Mouse (Mus musculus): Measurements from ENCODE around the gene Ooep. TPM values are rescaled to one million over a fixed set of nuclear protein-coding genes. Genes with fewer than 3 reads are reported as not detected.
A peak's percentile ranks its signal among the peaks of the same experiment; 100 is the strongest.
"Not testable (repeated sequence)": the region's sequence is repeated elsewhere in the genome, so short reads cannot be mapped to it uniquely, and the experiment has no call there.

Ooep gene
- polyA plus RNA-seq, 1 experiment from 2014 or later = 4.9 TPM

DNA sequence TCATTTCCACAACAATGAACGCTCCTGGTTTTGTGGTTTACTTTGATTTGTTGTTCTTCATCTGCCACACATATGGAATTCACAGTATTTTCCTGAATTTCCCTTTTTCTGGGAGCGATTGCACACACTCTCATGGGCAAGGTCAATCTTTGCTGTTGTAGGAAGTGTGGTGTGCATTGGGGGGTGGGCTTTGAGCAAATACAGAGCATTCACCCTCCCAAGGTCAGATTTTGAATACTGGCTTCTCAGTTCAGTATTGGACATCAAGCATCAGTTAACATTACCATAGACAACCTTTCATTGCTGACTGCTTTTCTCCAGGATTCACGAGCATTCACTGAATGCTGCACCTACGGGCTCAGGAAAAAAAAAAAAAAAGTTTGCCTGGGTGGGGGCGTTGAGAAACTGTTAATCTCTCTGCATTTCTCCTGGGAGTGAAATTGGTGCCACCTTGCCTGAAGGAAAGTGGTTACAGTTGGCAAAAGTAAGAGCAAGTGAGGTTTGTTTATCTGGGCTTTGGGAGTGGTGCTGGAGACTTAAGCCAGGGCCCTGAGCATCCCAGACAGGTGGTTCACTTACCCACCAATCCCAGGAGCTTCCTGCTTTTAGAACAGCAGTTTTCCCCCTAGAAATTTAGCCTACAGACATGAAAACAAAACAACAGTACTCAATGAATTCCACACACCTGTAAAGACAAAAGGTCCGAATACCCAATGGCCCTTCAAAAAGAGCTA, 18.6 kb downstream of the Ooep start:
- WGBS = 88% methylated on average over 6 of the region's 6 CpGs
- Histone ChIP-seq H3K27me3 (ENCODE audit: control insufficient read depth, insufficient read depth, low read length) (no peaks in the 10 kb centered on the region), H3K4me2 (ENCODE audit: low read depth, low read length) (no peak overlapping the region), H3K9ac (replicated peaks; ENCODE audit: low read depth, low read length) (no peak overlapping the region), H3K36me3 (ENCODE audit: control insufficient read depth, insufficient read depth, low read length) (no peaks in the 10 kb centered on the region), H3K4me1 (ENCODE audit: control insufficient read depth, insufficient read depth, low read length) (no peaks in the 10 kb centered on the region), H3K9me3 (ENCODE audit: control insufficient read depth, low read length) (no peaks in the 10 kb centered on the region), H3K27ac (ENCODE audit: low read depth, low read length) (no peak overlapping the region), H3K4me3 (ENCODE audit: low read depth, low read length) (no peak overlapping the region)
- ATAC-seq (ENCODE audit: low read depth) = no peak

DNA sequence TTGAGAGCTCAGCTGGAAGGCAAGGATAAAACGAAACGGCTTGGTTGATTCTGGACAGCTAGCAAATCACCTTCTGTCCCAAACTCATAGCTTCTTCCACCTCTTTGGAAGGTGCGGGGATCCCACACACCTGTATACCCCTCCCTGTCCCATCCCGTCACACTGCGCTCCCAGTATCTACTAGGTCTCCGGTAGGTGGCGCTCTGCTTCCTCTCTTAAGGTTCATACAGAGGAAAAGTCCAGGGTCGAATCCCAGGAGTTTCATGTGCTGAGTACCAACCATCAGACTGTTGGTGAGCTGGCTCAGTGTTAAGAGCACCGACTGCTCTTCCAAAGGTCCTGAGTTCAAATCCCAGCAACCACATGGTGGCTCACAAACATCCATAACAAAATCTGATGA, 20.5 kb downstream of the Ooep start:
- Histone ChIP-seq H3K36me3 (ENCODE audit: control insufficient read depth, insufficient read depth, low read length) (no peaks in the 10 kb centered on the region), H3K4me1 (ENCODE audit: control insufficient read depth, insufficient read depth, low read length) (no peaks in the 10 kb centered on the region), H3K4me2 (ENCODE audit: low read depth, low read length) (no peak overlapping the region), H3K9me3 (ENCODE audit: control insufficient read depth, low read length) (no peaks in the 10 kb centered on the region), H3K27me3 (ENCODE audit: control insufficient read depth, insufficient read depth, low read length) (no peaks in the 10 kb centered on the region), H3K4me3 (ENCODE audit: low read depth, low read length) (no peak overlapping the region), H3K9ac (replicated peaks; ENCODE audit: low read depth, low read length) (no peak overlapping the region), H3K27ac (ENCODE audit: low read depth, low read length) (no peak overlapping the region)
- WGBS = 18% methylated on average over 9 of the region's 9 CpGs
- ATAC-seq (ENCODE audit: low read depth) = peak; percentile 56

DNA sequence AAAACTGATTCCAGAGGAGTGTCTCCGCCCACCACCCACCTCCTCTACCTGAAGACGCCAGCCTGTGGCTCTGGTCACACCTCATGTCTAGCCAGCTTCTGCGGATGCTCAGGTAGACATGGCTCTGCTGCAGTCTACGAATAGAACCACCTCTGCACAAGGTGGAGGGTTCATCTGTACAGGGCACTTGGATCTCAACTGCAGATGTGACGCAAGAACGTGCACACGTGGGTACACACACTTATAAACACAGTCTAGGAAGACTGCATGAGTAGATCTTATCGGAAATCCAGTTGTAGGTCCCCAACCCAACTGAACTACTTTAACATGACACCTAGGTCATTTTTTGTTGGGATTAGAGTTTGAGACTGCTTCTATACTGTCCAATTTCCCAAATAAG, 22.9 kb downstream of the Ooep start, which contains the start of gene Gsta2:
Gene Gsta2, minus strand, starts transcription at position 178 of the 400 bp plus-strand sequence.
- H3K9me3 ChIP-seq (ENCODE audit: control insufficient read depth, low read length) = no peaks in the 10 kb centered on the region
- no peaks in the 10 kb centered on the region for H3K4me1 ChIP-seq (ENCODE audit: control insufficient read depth, insufficient read depth, low read length)
- no peak within 1 kb of the TSS for H3K27ac ChIP-seq (ENCODE audit: low read depth, low read length)
- WGBS = 94% methylated on average over 8 of the region's 8 CpGs
- no peak within 1 kb of the TSS for H3K4me2 ChIP-seq (ENCODE audit: low read depth, low read length)
- ATAC-seq (ENCODE audit: low read depth) = no peak
- no peaks in the 10 kb centered on the region for H3K27me3 ChIP-seq (ENCODE audit: control insufficient read depth, insufficient read depth, low read length)
- no peak within 1 kb of the TSS for H3K4me3 ChIP-seq (ENCODE audit: low read depth, low read length)
- H3K36me3 ChIP-seq (ENCODE audit: control insufficient read depth, insufficient read depth, low read length) = no peaks in the 10 kb centered on the region
- H3K9ac ChIP-seq (replicated peaks; ENCODE audit: low read depth, low read length) = no peak within 1 kb of the TSS

DNA sequence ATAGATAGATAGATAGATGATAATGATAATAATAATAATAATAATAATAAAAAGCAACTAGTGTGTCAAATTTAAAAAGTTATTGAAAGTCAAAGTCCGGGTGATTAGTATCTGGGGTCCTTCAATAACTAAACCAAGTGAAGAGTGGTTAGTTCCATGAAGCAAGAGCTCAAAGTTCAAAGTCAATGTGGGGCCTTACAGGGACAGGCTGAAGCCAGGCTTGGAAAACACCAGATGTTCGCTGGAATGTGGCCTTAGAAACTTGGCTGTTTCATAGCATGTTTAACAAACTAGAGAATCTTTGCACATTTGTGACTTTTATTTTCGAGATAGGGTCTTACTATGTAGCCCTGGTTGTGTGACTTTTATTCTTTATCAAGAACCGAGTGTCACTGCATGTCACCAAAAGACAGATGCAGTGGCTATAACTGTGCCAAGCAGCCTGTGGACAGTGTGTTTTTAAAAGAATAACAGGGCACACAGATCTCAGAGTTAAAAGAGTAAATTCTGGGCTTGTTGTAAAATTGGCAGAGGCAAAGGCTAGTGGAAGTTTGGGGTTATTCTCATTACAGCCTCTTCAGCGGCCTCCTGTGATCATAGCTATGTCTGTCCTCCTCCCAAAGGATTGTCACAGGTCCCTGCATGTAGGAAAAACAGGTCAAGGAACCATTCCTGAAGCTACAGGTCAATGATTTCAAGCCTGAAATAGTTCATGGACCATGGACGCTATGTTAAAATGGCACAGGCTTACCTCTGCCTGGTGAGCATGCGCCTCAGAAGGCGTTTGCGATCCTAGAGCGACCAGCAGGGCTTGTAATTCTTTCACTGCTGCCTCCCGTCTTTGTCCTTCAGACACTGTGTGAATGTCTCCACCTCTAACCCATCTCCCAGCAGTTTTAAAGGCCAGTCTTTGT, 23.6 kb downstream of the Ooep start:
- Histone ChIP-seq H3K9ac (replicated peaks; ENCODE audit: low read depth, low read length) (no peak overlapping the region), H3K9me3 (ENCODE audit: control insufficient read depth, low read length) (no peaks in the 10 kb centered on the region), H3K27me3 (ENCODE audit: control insufficient read depth, insufficient read depth, low read length) (no peaks in the 10 kb centered on the region), H3K4me2 (ENCODE audit: low read depth, low read length) (no peak overlapping the region), H3K4me3 (ENCODE audit: low read depth, low read length) (no peak overlapping the region), H3K4me1 (ENCODE audit: control insufficient read depth, insufficient read depth, low read length) (no peaks in the 10 kb centered on the region), H3K36me3 (ENCODE audit: control insufficient read depth, insufficient read depth, low read length) (no peaks in the 10 kb centered on the region), H3K27ac (ENCODE audit: low read depth, low read length) (no peak overlapping the region)
- 76% methylated on average over 11 of the region's 11 CpGs for WGBS
- no peak for ATAC-seq (ENCODE audit: low read depth)

DNA sequence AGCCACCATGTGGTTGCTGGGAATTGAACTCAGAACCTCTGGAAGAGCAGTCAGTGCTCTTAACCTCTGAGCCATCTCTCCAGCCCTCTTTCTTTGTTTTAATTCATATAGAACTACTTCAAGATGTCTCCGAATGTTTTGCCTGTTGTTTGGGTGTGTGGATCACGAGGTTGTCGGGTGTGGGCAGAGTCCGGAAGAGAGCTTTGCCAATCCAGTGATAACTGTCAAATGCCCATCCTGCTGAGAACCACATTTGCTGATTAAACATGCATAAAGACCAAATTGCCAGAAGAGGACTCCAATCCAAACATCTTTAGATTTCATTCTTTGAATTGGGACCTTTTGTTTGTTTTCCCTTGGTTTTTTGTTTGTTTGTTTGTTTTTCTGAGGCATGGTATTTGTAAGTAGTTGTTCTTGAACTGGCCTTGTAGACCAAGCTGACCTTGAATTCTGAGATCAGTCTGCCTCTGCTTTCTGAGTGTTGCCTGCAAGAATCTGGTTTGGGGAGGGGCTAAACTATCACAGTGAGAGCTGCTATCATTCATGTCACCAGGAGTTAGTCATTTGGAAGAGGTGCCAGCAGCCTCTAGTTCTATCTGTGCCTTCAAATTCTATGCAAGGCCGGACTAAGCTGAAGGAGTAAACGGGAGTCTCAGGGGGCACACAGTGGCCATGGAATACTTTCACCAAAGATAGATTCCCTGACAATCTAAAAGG, 26.9 kb downstream of the Ooep start:
- no peak for ATAC-seq (ENCODE audit: low read depth)
- Histone ChIP-seq H3K4me3 (ENCODE audit: low read depth, low read length) (no peak overlapping the region), H3K27ac (ENCODE audit: low read depth, low read length) (no peak overlapping the region), H3K9ac (replicated peaks; ENCODE audit: low read depth, low read length) (no peak overlapping the region), H3K9me3 (ENCODE audit: control insufficient read depth, low read length) (no peaks in the 10 kb centered on the region), H3K4me1 (ENCODE audit: control insufficient read depth, insufficient read depth, low read length) (no peaks in the 10 kb centered on the region), H3K36me3 (ENCODE audit: control insufficient read depth, insufficient read depth, low read length) (no peaks in the 10 kb centered on the region), H3K27me3 (ENCODE audit: control insufficient read depth, insufficient read depth, low read length) (no peaks in the 10 kb centered on the region), H3K4me2 (ENCODE audit: low read depth, low read length) (no peak overlapping the region)
- WGBS = 85% methylated on average over 6 of the region's 6 CpGs

DNA sequence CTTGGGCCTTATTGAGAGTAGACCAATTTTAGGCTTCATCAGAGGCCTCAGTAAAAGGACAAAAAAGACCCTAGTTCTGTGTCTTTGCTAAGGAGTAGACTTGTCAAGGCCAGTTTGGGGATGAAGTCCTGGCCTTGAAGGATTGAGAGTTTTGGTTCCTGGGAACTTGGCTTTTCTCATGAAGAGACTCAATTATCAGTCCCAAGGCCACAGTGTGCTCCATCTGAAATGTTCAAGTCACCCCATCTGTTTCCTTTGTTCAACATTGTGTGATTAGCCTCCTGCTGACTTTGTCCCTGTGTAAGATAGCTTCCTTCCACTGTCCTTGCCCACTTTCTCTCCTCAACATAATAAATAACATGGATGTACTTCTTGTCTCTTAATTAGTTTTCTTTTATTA, 28.5 kb downstream of the Ooep start:
- not testable (repeated sequence) for H3K27ac ChIP-seq (ENCODE audit: low read depth, low read length); H3K9me3 ChIP-seq (ENCODE audit: control insufficient read depth, low read length); H3K27me3 ChIP-seq (ENCODE audit: control insufficient read depth, insufficient read depth, low read length); H3K4me1 ChIP-seq (ENCODE audit: control insufficient read depth, insufficient read depth, low read length); H3K4me2 ChIP-seq (ENCODE audit: low read depth, low read length); H3K36me3 ChIP-seq (ENCODE audit: control insufficient read depth, insufficient read depth, low read length); ATAC-seq (ENCODE audit: low read depth); H3K9ac ChIP-seq (replicated peaks; ENCODE audit: low read depth, low read length); H3K4me3 ChIP-seq (ENCODE audit: low read depth, low read length)

DNA sequence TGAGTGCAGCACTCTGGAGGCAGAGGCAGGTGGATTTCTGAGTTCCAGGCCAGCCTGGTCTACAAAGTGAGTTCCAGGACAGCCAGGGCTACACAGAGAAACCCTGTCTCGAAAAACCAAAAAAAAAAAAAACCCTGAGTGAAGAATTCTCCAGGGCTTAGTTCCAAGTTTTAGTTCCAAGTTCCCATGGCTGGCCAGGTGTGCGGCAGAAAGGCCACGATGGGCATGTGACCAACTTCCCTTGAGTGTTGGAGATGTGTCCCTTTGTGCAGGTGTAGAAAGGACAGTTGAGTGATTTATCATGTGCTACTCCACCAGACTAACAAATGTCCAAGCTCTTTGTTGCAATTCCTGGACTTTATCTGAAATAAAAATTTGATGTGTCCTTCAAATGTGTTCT, 29.4 kb downstream of the Ooep start:
- H3K9me3 ChIP-seq (ENCODE audit: control insufficient read depth, low read length); ATAC-seq (ENCODE audit: low read depth); H3K4me1 ChIP-seq (ENCODE audit: control insufficient read depth, insufficient read depth, low read length); H3K27ac ChIP-seq (ENCODE audit: low read depth, low read length); H3K36me3 ChIP-seq (ENCODE audit: control insufficient read depth, insufficient read depth, low read length); H3K4me3 ChIP-seq (ENCODE audit: low read depth, low read length); H3K9ac ChIP-seq (replicated peaks; ENCODE audit: low read depth, low read length); H3K4me2 ChIP-seq (ENCODE audit: low read depth, low read length); H3K27me3 ChIP-seq (ENCODE audit: control insufficient read depth, insufficient read depth, low read length): not testable (repeated sequence)
- WGBS = 84% methylated on average over 3 of the region's 3 CpGs

DNA sequence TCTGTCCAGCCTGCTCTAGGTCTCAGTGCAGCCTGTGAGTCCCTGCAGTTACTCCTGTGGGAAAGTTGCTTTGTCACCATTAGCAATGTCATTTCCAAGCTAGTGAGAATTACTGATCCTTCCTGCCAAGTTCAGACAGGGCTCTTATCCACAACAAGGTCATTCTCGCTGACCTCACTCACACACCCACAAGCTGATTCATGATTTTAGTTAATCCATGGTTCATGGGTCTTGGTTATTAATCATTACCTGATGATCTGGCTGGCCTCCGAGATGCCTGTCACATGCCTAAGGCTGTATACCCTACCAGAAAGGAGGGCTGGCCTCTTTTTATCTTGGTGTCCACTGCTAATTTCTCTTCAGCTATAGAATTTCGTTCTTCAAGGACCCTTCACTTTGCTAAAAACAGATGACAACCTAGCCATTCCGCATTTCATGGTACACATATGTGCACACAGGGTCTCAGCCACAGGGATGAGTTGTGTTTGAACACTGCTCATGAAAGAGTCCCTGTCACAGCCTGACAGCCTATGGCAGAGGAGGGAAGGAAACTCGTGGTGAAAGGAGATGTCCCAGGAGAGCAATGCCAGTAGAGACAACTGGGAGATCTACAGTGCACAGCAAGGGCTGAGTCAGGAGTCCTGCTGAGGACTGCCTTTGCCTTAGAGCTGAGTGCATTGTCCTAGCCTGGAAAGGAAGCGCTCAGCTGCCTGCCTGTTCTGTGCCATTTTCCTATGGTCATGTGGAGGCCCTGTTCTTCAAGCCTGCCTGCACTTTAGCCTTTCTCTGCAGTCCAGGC, 30.1 kb downstream of the Ooep start:
- not testable (repeated sequence) for H3K4me3 ChIP-seq (ENCODE audit: low read depth, low read length); H3K9me3 ChIP-seq (ENCODE audit: control insufficient read depth, low read length); H3K4me1 ChIP-seq (ENCODE audit: control insufficient read depth, insufficient read depth, low read length); ATAC-seq (ENCODE audit: low read depth); H3K4me2 ChIP-seq (ENCODE audit: low read depth, low read length); H3K9ac ChIP-seq (replicated peaks; ENCODE audit: low read depth, low read length); H3K27me3 ChIP-seq (ENCODE audit: control insufficient read depth, insufficient read depth, low read length); H3K36me3 ChIP-seq (ENCODE audit: control insufficient read depth, insufficient read depth, low read length); H3K27ac ChIP-seq (ENCODE audit: low read depth, low read length)
- 72% methylated on average over 6 of the region's 6 CpGs for WGBS
